Mouse (Mus musculus): Measurements from ENCODE around the gene Uqcc1. TPM values are rescaled to one million over a fixed set of nuclear protein-coding genes. Genes with fewer than 3 reads are reported as not detected.

Gene Uqcc1
- polyA plus RNA-seq, 1 experiment: 136 TPM

DNA sequence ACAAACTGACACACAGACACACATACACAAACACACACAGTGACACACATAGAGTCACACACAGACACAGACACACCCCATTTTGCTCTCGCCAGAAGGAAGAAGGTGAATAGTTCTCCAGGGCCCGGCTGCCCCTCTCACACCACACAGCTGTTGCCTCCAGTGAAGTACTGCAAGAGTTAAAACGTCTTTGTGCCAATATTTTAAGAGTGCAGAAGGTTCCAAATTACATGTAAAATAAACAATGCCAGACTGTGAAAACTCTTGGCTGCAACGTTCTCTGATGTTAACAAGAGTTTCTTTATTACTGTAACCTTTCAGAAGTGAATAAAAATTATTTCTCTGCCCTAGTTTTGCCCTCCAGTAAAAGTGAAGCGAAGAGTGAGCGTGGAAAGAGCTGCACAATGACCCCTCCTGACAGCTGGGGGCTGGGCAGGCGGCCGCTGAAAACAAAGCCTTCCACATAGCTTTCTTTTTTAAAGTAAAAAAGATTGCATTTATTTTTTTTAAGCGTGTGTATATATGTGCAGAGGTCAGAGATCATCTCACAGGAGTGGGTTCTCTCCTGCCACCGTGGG lies 57.1 kb downstream of the Uqcc1 start:
- 40% methylated on average over 10 of the region's 10 CpGs for WGBS
- TF ChIP-seq CTCF (IDR thresholded peaks at IDR 0.05; ENCODE audit: insufficient read depth, low read depth, low read length) (no peak), POLR2A (IDR thresholded peaks at IDR 0.05; ENCODE audit: insufficient read depth, low read depth, low read length) (no peak)
- H3K4me3 ChIP-seq (ENCODE audit: insufficient read depth, low read depth, low read length): no peak overlapping the region
- H3K27ac ChIP-seq (ENCODE audit: insufficient read depth, low read depth, low read length): no peak overlapping the region
- H3K4me1 ChIP-seq (ENCODE audit: control insufficient read depth, insufficient read depth, low read length): no peaks in the 10 kb centered on the region

DNA sequence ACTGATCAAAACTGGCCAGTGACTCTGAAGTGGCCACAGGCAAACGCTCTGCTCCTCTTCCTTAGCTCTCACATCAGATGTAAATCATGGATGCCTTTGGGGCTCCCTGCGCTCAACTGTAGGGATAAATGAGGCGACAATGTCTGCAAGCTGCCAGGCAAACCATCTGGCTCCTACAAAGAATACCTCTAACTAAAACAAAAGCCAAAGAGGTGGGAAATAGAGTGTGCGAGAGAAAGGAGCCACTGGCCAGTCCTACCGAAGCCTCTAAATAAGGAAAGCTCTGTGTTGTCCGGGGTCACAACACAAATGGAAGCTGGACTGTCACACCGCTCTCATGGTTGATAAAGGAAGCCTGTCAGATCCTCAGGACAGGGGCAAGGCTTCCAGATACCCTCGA lies 57.6 kb downstream of the Uqcc1 start:
- no peak overlapping the region for H3K4me3 ChIP-seq (ENCODE audit: insufficient read depth, low read depth, low read length)
- no peak overlapping the region for H3K27ac ChIP-seq (ENCODE audit: insufficient read depth, low read depth, low read length)
- H3K4me1 ChIP-seq (ENCODE audit: control insufficient read depth, insufficient read depth, low read length): no peaks in the 10 kb centered on the region
- 60% methylated on average over 8 of the region's 8 CpGs for WGBS
- no peak for TF ChIP-seq POLR2A (IDR thresholded peaks at IDR 0.05; ENCODE audit: insufficient read depth, low read depth, low read length)
- no peak for TF ChIP-seq CTCF (IDR thresholded peaks at IDR 0.05; ENCODE audit: insufficient read depth, low read depth, low read length)

DNA sequence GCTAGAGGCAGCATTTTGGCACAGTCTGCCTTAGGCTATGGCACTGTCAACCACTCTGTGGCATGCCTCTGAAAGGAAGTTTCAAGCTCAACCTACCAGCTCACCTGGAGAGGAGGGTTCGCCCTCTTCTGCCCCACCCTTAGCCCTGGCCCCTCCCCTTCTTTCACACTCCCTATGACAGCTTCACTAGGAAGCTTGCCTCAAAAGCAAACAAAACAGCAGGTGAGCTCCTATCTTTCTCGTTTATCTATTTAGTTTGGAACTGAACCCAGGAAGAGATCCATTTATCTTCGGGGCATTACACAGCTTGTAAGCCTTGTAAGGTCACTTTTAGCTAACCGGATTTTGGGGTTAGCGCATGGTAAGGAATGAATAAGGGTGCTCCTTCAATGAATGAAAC lies 60.3 kb downstream of the Uqcc1 start:
- 77% methylated on average over 5 of the region's 5 CpGs for WGBS
- TF ChIP-seq POLR2A (IDR thresholded peaks at IDR 0.05; ENCODE audit: insufficient read depth, low read depth, low read length) (no peak), CTCF (IDR thresholded peaks at IDR 0.05; ENCODE audit: insufficient read depth, low read depth, low read length) (no peak)
- Histone ChIP-seq H3K4me1 (ENCODE audit: control insufficient read depth, insufficient read depth, low read length) (no peaks in the 10 kb centered on the region), H3K27ac (ENCODE audit: insufficient read depth, low read depth, low read length) (no peak overlapping the region), H3K4me3 (ENCODE audit: insufficient read depth, low read depth, low read length) (no peak overlapping the region)

DNA sequence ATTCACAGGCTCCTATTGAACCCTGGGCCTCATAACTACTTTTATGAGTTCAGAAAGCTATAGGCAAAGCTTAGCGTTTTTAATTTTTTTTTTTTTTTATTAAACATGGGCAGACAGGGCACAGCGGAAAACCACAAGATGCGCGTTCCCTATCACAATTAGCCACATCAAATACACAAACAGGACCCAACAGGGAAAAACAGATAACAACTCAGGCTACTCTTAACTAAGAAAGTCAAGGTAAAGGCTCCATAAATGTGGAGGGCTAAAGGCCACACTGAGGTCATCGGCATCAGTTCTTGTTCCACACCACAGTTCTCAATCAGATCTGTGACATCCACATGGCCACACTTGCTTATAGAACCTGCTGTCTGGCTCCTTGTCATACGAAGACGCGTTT lies 61.8 kb downstream of the Uqcc1 start:
- 95% methylated on average over 8 of the region's 8 CpGs for WGBS
- peaks cover 3% of the 10 kb centered on the region; the same call in 1 of the 2 replicates for H3K4me1 ChIP-seq (ENCODE audit: control insufficient read depth, insufficient read depth, low read length)
- H3K4me3 ChIP-seq (ENCODE audit: insufficient read depth, low read depth, low read length): no peak overlapping the region
- no peak overlapping the region for H3K27ac ChIP-seq (ENCODE audit: insufficient read depth, low read depth, low read length)
- no peak for TF ChIP-seq CTCF (IDR thresholded peaks at IDR 0.05; ENCODE audit: insufficient read depth, low read depth, low read length)

DNA sequence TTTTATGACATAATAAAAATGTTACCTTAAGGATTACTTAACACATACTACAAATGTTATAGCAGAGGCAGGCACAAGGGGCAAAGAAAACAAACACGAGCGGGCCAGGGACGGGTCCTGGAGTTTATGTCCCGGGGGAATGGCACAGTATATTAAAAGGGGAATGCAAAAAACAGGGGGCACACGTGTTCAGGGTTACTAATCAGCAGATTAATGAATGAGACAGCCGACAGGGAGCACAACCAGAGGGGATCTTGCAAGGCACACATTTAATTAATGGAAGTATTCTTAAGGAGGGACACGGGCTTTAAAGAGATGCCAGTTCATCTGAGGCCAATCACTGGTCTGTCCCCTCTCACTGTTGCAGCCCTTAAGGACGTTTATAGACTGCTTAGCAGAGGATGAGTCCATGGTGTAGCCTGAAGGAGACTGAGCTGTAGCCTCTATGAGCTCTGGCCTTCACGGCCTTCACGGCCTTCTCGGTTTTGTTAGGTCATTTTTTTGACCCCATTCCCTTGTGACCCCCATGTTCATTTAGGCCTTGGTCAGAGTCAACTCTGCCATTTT lies 66.7 kb downstream of the Uqcc1 start:
- Histone ChIP-seq H3K27ac (ENCODE audit: insufficient read depth, low read depth, low read length) (no peak overlapping the region), H3K4me1 (ENCODE audit: control insufficient read depth, insufficient read depth, low read length) (peaks cover 10% of the 10 kb centered on the region; the same call in 1 of the 2 replicates), H3K4me3 (ENCODE audit: insufficient read depth, low read depth, low read length) (no peak overlapping the region)
- WGBS: 42% methylated on average over 11 of the region's 11 CpGs
- TF ChIP-seq POLR2A (IDR thresholded peaks at IDR 0.05; ENCODE audit: insufficient read depth, low read depth, low read length) (no peak), CTCF (IDR thresholded peaks at IDR 0.05; ENCODE audit: insufficient read depth, low read depth, low read length) (no peak)

DNA sequence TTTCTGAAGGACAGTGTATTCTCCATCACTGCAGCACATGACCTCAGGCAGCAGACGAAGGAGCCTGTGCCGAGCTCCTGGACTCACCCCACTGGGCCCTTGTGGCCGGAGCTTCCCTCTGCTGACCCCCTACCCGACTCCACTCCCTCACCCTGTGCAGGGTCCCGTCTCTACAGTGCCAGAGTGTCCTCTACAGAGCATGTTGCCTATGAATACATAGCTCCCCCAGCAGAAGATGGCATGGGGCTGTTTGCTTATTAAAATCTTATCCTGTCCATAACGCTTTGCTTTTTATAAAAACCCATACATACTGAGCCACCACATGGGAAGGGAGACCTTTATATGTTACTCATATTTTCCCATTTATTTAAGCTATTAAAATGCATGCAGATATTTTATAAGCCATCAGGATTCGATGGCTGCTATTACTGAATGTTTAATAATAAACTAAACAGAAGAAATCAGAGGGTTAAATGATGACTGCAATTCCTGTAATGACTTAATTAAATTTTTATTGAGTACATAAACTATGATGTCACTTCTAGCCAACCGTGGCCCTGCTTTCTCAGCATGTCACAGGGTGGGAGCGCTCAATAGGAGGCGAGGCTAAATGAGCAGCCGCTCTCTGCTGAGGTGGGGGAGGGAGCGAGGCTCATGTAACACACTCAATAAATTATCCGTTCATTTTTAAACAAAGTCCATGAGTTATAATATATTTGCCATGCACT lies 67.4 kb downstream of the Uqcc1 start:
- no peak overlapping the region for H3K27ac ChIP-seq (ENCODE audit: insufficient read depth, low read depth, low read length)
- peaks cover 10% of the 10 kb centered on the region; the same call in 1 of the 2 replicates for H3K4me1 ChIP-seq (ENCODE audit: control insufficient read depth, insufficient read depth, low read length)
- WGBS: 51% methylated on average over 13 of the region's 13 CpGs
- no peak overlapping the region for H3K4me3 ChIP-seq (ENCODE audit: insufficient read depth, low read depth, low read length)
- TF ChIP-seq CTCF (IDR thresholded peaks at IDR 0.05; ENCODE audit: insufficient read depth, low read depth, low read length) (no peak), POLR2A (IDR thresholded peaks at IDR 0.05; ENCODE audit: insufficient read depth, low read depth, low read length) (no peak)

DNA sequence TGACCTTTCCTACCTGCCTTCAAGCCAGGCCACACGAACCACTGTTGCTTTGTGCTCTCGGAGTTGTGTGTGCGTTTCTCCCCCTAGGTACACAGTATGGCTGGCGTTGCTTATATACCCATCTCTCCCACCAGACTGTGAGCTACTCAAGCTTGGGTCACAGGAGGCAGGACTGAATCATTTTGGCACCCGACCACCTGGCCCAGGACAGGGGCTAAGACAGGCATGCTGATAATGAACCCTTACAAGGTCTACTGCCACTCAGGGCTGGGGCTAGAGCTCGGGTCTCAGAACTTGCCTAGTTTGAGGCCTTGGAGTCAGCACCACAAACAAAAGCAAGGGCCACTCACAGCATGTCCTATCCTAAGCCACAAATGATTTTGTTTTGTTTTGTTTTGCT lies 68.5 kb downstream of the Uqcc1 start:
- no peak for TF ChIP-seq POLR2A (IDR thresholded peaks at IDR 0.05; ENCODE audit: insufficient read depth, low read depth, low read length)
- no peak for TF ChIP-seq CTCF (IDR thresholded peaks at IDR 0.05; ENCODE audit: insufficient read depth, low read depth, low read length)
- H3K4me3 ChIP-seq (ENCODE audit: insufficient read depth, low read depth, low read length): no peak overlapping the region
- peaks cover 10% of the 10 kb centered on the region; the same call in 1 of the 2 replicates for H3K4me1 ChIP-seq (ENCODE audit: control insufficient read depth, insufficient read depth, low read length)
- 91% methylated on average over 6 of the region's 6 CpGs for WGBS
- H3K27ac ChIP-seq (ENCODE audit: insufficient read depth, low read depth, low read length): no peak overlapping the region

DNA sequence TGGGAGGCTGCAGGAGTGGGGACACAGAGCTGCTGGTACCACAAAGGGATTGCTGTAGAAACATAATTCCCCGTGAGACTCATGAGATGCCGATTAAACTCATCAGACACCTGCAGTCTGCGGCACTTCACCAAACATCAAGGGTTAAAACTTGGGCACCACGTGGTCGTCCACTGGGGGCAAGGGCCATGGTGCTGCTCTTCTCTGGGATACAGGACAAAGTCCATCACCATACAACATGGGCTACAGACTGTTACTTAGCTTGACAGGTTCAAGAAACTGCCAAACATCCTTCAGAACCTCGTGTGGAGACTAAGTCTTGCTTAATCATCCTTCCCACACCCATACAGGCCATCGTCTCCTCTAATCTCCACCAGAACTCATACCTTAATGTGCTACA lies 70.0 kb downstream of the Uqcc1 start:
- peaks cover 10% of the 10 kb centered on the region; the same call in 1 of the 2 replicates for H3K4me1 ChIP-seq (ENCODE audit: control insufficient read depth, insufficient read depth, low read length)

DNA sequence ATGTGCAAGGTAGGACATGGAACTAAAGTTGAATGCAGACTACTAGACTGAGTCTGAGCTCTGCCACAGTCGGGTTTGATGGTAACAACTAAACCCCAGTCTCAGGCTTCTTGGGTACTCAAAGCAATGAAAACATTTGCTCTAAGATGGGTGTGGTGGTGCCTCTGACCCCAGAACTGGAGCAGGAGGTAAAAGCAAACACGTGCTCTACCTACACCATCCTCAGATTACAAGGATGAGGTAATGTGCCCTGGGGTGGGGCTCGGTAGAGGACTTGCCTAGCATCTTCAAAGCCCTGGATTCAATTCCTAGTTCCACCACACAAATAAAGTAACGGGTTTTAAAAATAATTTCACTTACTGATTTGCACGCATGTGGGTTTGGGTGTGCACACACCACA lies 77.6 kb downstream of the Uqcc1 start:
- H3K4me1 ChIP-seq (ENCODE audit: control insufficient read depth, insufficient read depth, low read length): no peaks in the 10 kb centered on the region
- no peak overlapping the region for H3K4me3 ChIP-seq (ENCODE audit: insufficient read depth, low read depth, low read length)
- H3K27ac ChIP-seq (ENCODE audit: insufficient read depth, low read depth, low read length): no peak overlapping the region
- TF ChIP-seq CTCF (IDR thresholded peaks at IDR 0.05; ENCODE audit: insufficient read depth, low read depth, low read length): no peak
- TF ChIP-seq POLR2A (IDR thresholded peaks at IDR 0.05; ENCODE audit: insufficient read depth, low read depth, low read length): no peak
- 92% methylated on average over 5 of the region's 5 CpGs for WGBS

More for the DNA sequence above, 70.0 kb downstream of the Uqcc1 start:
- TF ChIP-seq CTCF (IDR thresholded peaks at IDR 0.05; ENCODE audit: insufficient read depth, low read depth, low read length) (no peak), POLR2A (IDR thresholded peaks at IDR 0.05; ENCODE audit: insufficient read depth, low read depth, low read length) (no peak)
- no peak overlapping the region for H3K27ac ChIP-seq (ENCODE audit: insufficient read depth, low read depth, low read length)
- H3K4me3 ChIP-seq (ENCODE audit: insufficient read depth, low read depth, low read length): no peak overlapping the region
- whole genome bisulfite sequencing: 79% methylated on average over 7 of the region's 7 CpGs
